Mouse (Mus musculus): ENCODE measurements at regions not wholly inside any gene's neighbourhood (a gene's known extent, or its start where the extent isn't known, plus 50 kb on each side); places are given as distances from the start of the nearest gene placed in this dataset.

GRCm38 (mm10) chr3:153776738-153777137, 51.8 kb upstream of the St6galnac3 start:
- Histone ChIP-seq H3K4me3 (ENCODE audit: low read length) (no peak overlapping the region), H3K9me3 (ENCODE audit: control insufficient read depth, low read length) (no peaks in the 10 kb centered on the region), H3K4me2 (replicated peaks; ENCODE audit: low read depth, low read length) (no peak overlapping the region), H3K4me1 (ENCODE audit: control insufficient read depth, insufficient read depth, low read length) (no peaks in the 10 kb centered on the region), H3K27me3 (ENCODE audit: control insufficient read depth, insufficient read depth, low read length) (no peaks in the 10 kb centered on the region), H3K27ac (ENCODE audit: low read depth, low read length) (no peak overlapping the region), H3K9ac (ENCODE audit: low read depth, low read length) (no peak overlapping the region), H3K36me3 (ENCODE audit: control insufficient read depth, insufficient read depth, low read length) (no peaks in the 10 kb centered on the region)
- ATAC-seq (ENCODE audit: low FRiP score, low TSS enrichment), result no peak
- WGBS, result 61% methylated on average over 2 of the region's 2 CpGs

DNA sequence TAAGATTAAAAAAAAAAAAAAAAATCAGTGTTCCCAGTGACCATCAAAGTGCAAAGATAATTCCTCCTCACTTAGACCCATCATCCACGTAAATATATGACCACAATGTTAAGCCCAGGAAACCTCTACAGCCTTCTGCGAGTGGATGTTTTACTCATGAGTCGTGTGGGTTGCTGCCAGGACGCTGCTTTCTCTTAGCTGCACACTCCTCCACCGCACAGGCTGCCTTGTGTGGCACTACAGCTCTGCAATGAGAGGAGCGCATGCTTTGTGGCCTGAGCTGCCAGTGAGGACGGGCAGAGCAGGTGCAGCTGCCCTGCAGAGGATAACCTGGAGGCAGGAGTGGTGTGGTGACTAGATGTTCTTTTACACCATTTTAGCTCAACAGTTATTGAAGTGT, 53.4 kb upstream of the St6galnac3 start:
- Histone ChIP-seq H3K27me3 (ENCODE audit: control insufficient read depth, insufficient read depth, low read length) (no peaks in the 10 kb centered on the region), H3K9me3 (ENCODE audit: control insufficient read depth, low read length) (no peaks in the 10 kb centered on the region), H3K9ac (ENCODE audit: low read depth, low read length) (no peak overlapping the region), H3K4me3 (ENCODE audit: low read length) (no peak overlapping the region), H3K4me2 (replicated peaks; ENCODE audit: low read depth, low read length) (no peak overlapping the region), H3K27ac (ENCODE audit: low read depth, low read length) (no peak overlapping the region), H3K4me1 (ENCODE audit: control insufficient read depth, insufficient read depth, low read length) (peaks cover 13% of the 10 kb centered on the region), H3K36me3 (ENCODE audit: control insufficient read depth, insufficient read depth, low read length) (no peaks in the 10 kb centered on the region)
- WGBS, result 79% methylated on average over 7 of the region's 7 CpGs
- no peak for ATAC-seq (ENCODE audit: low FRiP score, low TSS enrichment)

DNA sequence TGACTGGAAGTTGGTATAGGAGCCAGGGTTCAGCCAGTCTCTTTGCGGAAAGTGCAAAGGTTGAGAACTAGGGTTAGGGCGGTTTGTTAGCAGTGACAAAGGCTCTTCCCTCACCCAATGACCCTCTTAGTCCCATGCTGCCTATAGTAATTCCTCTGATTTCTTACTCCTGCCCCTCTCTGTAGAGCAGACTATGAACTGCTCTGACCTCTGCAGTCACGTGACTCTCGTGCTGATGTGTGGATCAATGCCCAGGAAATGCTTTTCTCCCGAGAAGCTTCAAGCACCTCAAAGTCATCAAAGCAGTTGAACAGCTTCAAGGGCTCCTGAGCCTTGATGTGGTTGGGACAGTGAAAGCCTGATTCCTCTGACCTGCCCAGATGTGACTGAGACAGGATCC, 57.5 kb upstream of the St6galnac3 start:
- no peak overlapping the region for H3K9ac ChIP-seq (ENCODE audit: low read depth, low read length)
- no peak overlapping the region for H3K4me3 ChIP-seq (ENCODE audit: low read length)
- no peaks in the 10 kb centered on the region for H3K36me3 ChIP-seq (ENCODE audit: control insufficient read depth, insufficient read depth, low read length)
- H3K4me1 ChIP-seq (ENCODE audit: control insufficient read depth, insufficient read depth, low read length), result peaks cover 22% of the 10 kb centered on the region
- 65% methylated on average over 5 of the region's 5 CpGs for WGBS
- H3K4me2 ChIP-seq (replicated peaks; ENCODE audit: low read depth, low read length), result no peak overlapping the region
- H3K9me3 ChIP-seq (ENCODE audit: control insufficient read depth, low read length), result no peaks in the 10 kb centered on the region
- H3K27ac ChIP-seq (ENCODE audit: low read depth, low read length), result no peak overlapping the region
- H3K27me3 ChIP-seq (ENCODE audit: control insufficient read depth, insufficient read depth, low read length), result no peaks in the 10 kb centered on the region
- no peak; the same call in 1 of the 2 replicates for ATAC-seq (ENCODE audit: low FRiP score, low TSS enrichment)

- peak overlapping the region; percentile 12; the same call in 1 of the 2 replicates for H3K4me2 ChIP-seq (replicated peaks; ENCODE audit: low read depth, low read length)
- H3K4me1 ChIP-seq (ENCODE audit: control insufficient read depth, insufficient read depth, low read length), result peaks cover 22% of the 10 kb centered on the region
- WGBS, result 54% methylated on average over 7 of the region's 7 CpGs
- ATAC-seq (ENCODE audit: low FRiP score, low TSS enrichment), result no peak
- H3K27ac ChIP-seq (ENCODE audit: low read depth, low read length), result peak overlapping the region; percentile 51; the same call in 1 of the 2 replicates
- H3K27me3 ChIP-seq (ENCODE audit: control insufficient read depth, insufficient read depth, low read length), result no peaks in the 10 kb centered on the region
- H3K36me3 ChIP-seq (ENCODE audit: control insufficient read depth, insufficient read depth, low read length), result no peaks in the 10 kb centered on the region
- no peaks in the 10 kb centered on the region for H3K9me3 ChIP-seq (ENCODE audit: control insufficient read depth, low read length)
- no peak overlapping the region for H3K4me3 ChIP-seq (ENCODE audit: low read length)
- no peak overlapping the region for H3K9ac ChIP-seq (ENCODE audit: low read depth, low read length)
Measured at GRCm38 (mm10) chr3:153783294-153783741, 58.3 kb upstream of the St6galnac3 start.

DNA sequence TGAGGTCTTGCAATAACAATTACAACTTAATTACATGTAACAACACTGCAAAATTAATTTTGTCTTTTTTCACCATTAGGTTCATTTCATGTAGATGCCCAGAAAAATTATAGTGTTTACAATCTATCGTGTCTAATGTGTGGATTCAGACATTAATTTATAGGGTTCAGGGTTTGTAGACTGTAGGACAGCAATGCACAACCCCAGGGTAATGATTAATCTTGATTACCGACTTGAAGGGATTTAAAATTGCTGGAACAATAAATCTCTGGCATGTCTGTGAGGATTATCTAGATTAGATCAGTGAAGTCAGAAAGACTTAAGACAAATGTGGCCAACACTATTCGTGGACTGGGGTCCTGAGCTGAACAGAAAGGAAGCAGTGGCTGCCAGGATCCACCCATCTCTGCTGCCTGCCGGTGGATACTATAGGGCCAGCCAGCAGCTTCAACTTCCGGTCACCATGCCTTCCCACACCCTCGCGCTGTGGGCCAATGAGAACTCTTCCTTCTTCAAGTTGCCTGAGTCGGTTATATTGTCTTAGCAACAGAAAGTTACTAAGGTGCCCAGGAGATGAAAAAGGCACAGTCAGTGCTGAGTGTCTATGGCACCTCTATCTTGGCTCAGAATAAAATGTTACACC, 59.1 kb upstream of the St6galnac3 start:
- WGBS, result 40% methylated on average over 8 of the region's 8 CpGs
- H3K27me3 ChIP-seq (ENCODE audit: control insufficient read depth, insufficient read depth, low read length), result no peaks in the 10 kb centered on the region
- no peak overlapping the region for H3K9ac ChIP-seq (ENCODE audit: low read depth, low read length)
- no peak overlapping the region for H3K4me3 ChIP-seq (ENCODE audit: low read length)
- 0 out of 2 replicates have a peak overlapping the region, but pooled peaks have one; percentile 12 for H3K4me2 ChIP-seq (replicated peaks; ENCODE audit: low read depth, low read length)
- H3K9me3 ChIP-seq (ENCODE audit: control insufficient read depth, low read length), result no peaks in the 10 kb centered on the region
- H3K27ac ChIP-seq (ENCODE audit: low read depth, low read length), result peak overlapping the region; percentile 51; the same call in 1 of the 2 replicates
- ATAC-seq (ENCODE audit: low FRiP score, low TSS enrichment), result peak; percentile 81
- no peaks in the 10 kb centered on the region for H3K36me3 ChIP-seq (ENCODE audit: control insufficient read depth, insufficient read depth, low read length)
- H3K4me1 ChIP-seq (ENCODE audit: control insufficient read depth, insufficient read depth, low read length), result peaks cover 24% of the 10 kb centered on the region

DNA sequence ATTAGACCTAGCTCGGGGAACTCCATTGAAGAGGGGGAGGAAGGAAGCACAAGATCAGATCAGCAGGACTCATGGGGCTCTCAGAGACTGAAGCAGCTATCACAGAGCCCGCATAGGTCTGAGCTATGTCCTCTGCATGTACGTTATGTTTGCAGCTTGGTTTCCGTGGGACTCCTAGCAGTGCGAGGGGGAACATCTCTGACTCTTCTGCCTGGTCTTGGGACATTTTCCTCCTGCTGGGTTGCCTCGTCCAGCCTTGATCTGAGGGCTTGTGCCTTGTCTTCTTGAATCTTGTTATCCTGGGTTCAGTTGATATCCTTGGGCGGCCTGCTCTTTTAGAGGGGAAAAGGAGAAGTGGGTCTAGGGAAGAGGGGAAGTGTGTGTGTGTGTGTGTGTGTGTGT, 53.6 kb upstream of the Asb17 start:
- H3K9me3 ChIP-seq (ENCODE audit: control insufficient read depth, low read length), result no peaks in the 10 kb centered on the region
- no peak overlapping the region for H3K4me3 ChIP-seq (ENCODE audit: low read length)
- 0 out of 2 replicates have a peak, but pooled peaks cover 3% of the 10 kb centered on the region for H3K4me1 ChIP-seq (ENCODE audit: control insufficient read depth, insufficient read depth, low read length)
- no peak overlapping the region for H3K27ac ChIP-seq (ENCODE audit: low read depth, low read length)
- no peaks in the 10 kb centered on the region for H3K27me3 ChIP-seq (ENCODE audit: control insufficient read depth, insufficient read depth, low read length)
- no peaks in the 10 kb centered on the region for H3K36me3 ChIP-seq (ENCODE audit: control insufficient read depth, insufficient read depth, low read length)
- ATAC-seq (ENCODE audit: low FRiP score, low TSS enrichment), result no peak
- H3K9ac ChIP-seq (ENCODE audit: low read depth, low read length), result no peak overlapping the region
- no peak overlapping the region for H3K4me2 ChIP-seq (replicated peaks; ENCODE audit: low read depth, low read length)
- 95% methylated on average over 7 of the region's 7 CpGs for WGBS

DNA sequence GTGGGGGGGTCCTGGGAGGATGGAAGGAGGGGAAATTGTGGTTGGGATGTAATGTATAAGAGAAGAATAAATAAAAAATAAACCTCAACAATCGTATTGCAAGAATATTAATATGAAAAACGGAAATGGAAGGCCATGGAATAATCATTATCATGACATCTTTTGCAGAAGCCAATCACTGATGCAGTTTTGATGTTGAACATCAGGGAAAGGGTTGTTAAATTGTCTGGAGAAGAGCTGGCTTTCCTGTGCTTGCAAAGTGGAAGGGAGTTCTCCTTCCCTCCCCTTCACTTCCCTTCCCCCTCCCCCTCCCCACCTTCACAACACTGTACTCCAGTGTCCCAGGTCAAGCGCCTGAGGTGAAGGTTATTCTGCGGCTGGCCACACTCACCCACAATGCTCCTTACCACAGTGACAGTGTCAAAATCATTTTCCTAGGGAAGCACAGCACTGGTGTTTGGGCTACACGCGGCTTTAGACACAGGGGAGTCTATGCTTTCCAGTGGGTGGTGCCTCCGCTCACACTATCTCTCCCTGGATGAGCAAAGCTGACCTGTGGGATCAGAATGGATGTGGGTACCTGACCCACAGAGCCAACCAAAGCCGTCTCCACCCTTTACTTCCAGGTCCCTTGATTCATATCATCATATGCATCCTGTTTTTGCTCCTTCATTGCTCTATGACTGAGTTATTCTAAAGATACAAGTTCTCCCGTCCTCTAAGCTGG, 53.0 kb upstream of the Asb17 start:
- H3K4me1 ChIP-seq (ENCODE audit: control insufficient read depth, insufficient read depth, low read length), result 0 out of 2 replicates have a peak, but pooled peaks cover 3% of the 10 kb centered on the region
- H3K27ac ChIP-seq (ENCODE audit: low read depth, low read length), result no peak overlapping the region
- no peak for ATAC-seq (ENCODE audit: low FRiP score, low TSS enrichment)
- 70% methylated on average over 9 of the region's 9 CpGs for WGBS
- no peaks in the 10 kb centered on the region for H3K9me3 ChIP-seq (ENCODE audit: control insufficient read depth, low read length)
- no peak overlapping the region for H3K9ac ChIP-seq (ENCODE audit: low read depth, low read length)
- H3K4me3 ChIP-seq (ENCODE audit: low read length), result no peak overlapping the region
- H3K27me3 ChIP-seq (ENCODE audit: control insufficient read depth, insufficient read depth, low read length), result no peaks in the 10 kb centered on the region
- no peak overlapping the region for H3K4me2 ChIP-seq (replicated peaks; ENCODE audit: low read depth, low read length)
- H3K36me3 ChIP-seq (ENCODE audit: control insufficient read depth, insufficient read depth, low read length), result no peaks in the 10 kb centered on the region

GRCm38 (mm10) chr3:153791610-153792363, 52.2 kb upstream of the Asb17 start:
- Histone ChIP-seq H3K36me3 (ENCODE audit: control insufficient read depth, insufficient read depth, low read length) (no peaks in the 10 kb centered on the region), H3K4me1 (ENCODE audit: control insufficient read depth, insufficient read depth, low read length) (0 out of 2 replicates have a peak, but pooled peaks cover 3% of the 10 kb centered on the region), H3K27ac (ENCODE audit: low read depth, low read length) (no peak overlapping the region), H3K27me3 (ENCODE audit: control insufficient read depth, insufficient read depth, low read length) (no peaks in the 10 kb centered on the region), H3K9me3 (ENCODE audit: control insufficient read depth, low read length) (no peaks in the 10 kb centered on the region), H3K9ac (ENCODE audit: low read depth, low read length) (no peak overlapping the region), H3K4me3 (ENCODE audit: low read length) (no peak overlapping the region), H3K4me2 (replicated peaks; ENCODE audit: low read depth, low read length) (no peak overlapping the region)
- 76% methylated on average over 11 of the region's 11 CpGs for WGBS
- ATAC-seq (ENCODE audit: low FRiP score, low TSS enrichment), result no peak

GRCm38 (mm10) chr3:153792364-153792703, 51.7 kb upstream of the Asb17 start:
- no peak for ATAC-seq (ENCODE audit: low FRiP score, low TSS enrichment)
- H3K4me1 ChIP-seq (ENCODE audit: control insufficient read depth, insufficient read depth, low read length), result 0 out of 2 replicates have a peak, but pooled peaks cover 3% of the 10 kb centered on the region
- H3K4me2 ChIP-seq (replicated peaks; ENCODE audit: low read depth, low read length), result no peak overlapping the region
- no peak overlapping the region for H3K9ac ChIP-seq (ENCODE audit: low read depth, low read length)
- WGBS, result 92% methylated on average over 5 of the region's 5 CpGs
- H3K4me3 ChIP-seq (ENCODE audit: low read length), result no peak overlapping the region
- H3K27me3 ChIP-seq (ENCODE audit: control insufficient read depth, insufficient read depth, low read length), result no peaks in the 10 kb centered on the region
- no peaks in the 10 kb centered on the region for H3K36me3 ChIP-seq (ENCODE audit: control insufficient read depth, insufficient read depth, low read length)
- no peaks in the 10 kb centered on the region for H3K9me3 ChIP-seq (ENCODE audit: control insufficient read depth, low read length)
- no peak overlapping the region for H3K27ac ChIP-seq (ENCODE audit: low read depth, low read length)
